Mouse (Mus musculus) stomach, postnatal 0 days (tissue): Measurements from ENCODE around the gene Rhov. TPM values are rescaled to one million over a fixed set of nuclear protein-coding genes. Genes with fewer than 3 reads are reported as not detected.
A peak's percentile ranks its signal among the peaks of the same experiment; 100 is the strongest.

Experiments used
- ATAC-seq: fragments of 200-750 bp; cut with Nextera tagmentation; 2 replicates; pipeline ENCODE4 v1.8.0; 2017; ENCODE audit not compliant: low FRiP score, low TSS enrichment
- DNase-seq: peaks from one replicate; pipeline ENCODE4 v3.0.0-alpha.2; 2016; ENCODE audit warnings: low spot score
- H3K27ac ChIP-seq: fragments of 300-500 bp; sonication (generic); replicated peaks from 2 replicates; pipeline ENCODE4 v1.5.1; 2014; ENCODE audit warnings: mild to moderate bottlenecking, control low read depth
- H3K27me3 ChIP-seq: fragments of 300-500 bp; sonication (generic); 2 replicates; pipeline ENCODE4 v1.6.1; 2014; ENCODE audit warnings: low read length; ENCODE audit not compliant: control insufficient read depth, insufficient read depth
- H3K36me3 ChIP-seq: fragments of 300-500 bp; sonication (generic); 2 replicates; pipeline ENCODE4 v1.6.1; 2014; ENCODE audit warnings: low read length, mixed read lengths; ENCODE audit not compliant: control insufficient read depth, insufficient read depth
- H3K4me1 ChIP-seq: fragments of 300-500 bp; sonication (generic); replicated peaks from 2 replicates; pipeline ENCODE4 v1.6.1; 2014; ENCODE audit warnings: antibody characterized with exemption; ENCODE audit not compliant: control insufficient read depth, insufficient read depth
- H3K4me2 ChIP-seq: fragments of 300-500 bp; sonication (generic); replicated peaks from 2 replicates; pipeline ENCODE4 v1.6.1; 2014; ENCODE audit warnings: low read depth, mild to moderate bottlenecking, control low read depth, moderate library complexity
- H3K4me3 ChIP-seq: fragments of 300-500 bp; sonication (generic); 2 replicates; pipeline ENCODE4 v1.5.1; 2014; ENCODE audit warnings: low read depth, low read length, control low read depth
- H3K9ac ChIP-seq: fragments of 300-500 bp; sonication (generic); 2 replicates; pipeline ENCODE4 v1.6.1; 2014; ENCODE audit warnings: mild to moderate bottlenecking, low read length, control low read depth, mixed read lengths
- H3K9me3 ChIP-seq: fragments of 300-500 bp; sonication (generic); 2 replicates; pipeline ENCODE4 v1.6.1; 2016; ENCODE audit warnings: low read length; ENCODE audit not compliant: control insufficient read depth
- CTCF ChIP-seq: IDR thresholded peaks from 2 replicates; pipeline ENCODE4 v1.5.1; 2016; ENCODE audit warnings: antibody characterized with exemption, low read depth, mild to moderate bottlenecking, moderate library complexity
- EP300 ChIP-seq: optimal IDR thresholded peaks from 2 replicates; pipeline ENCODE3; 2016; ENCODE audit warnings: antibody characterized with exemption
- WGBS: fragments of 180-500 bp; shearing (Covaris S2); extraction: QIAGEN DNeasy Blood & Tissue Kit; methylation state at CpG from one replicate; pipeline ENCODE4 v1.1.7; 2014; 5-methylcytosine and 5-hydroxymethylcytosine counted together
- polyA plus RNA-seq: library from polyadenylated mRNA; unstranded; fragments of >200 nt; fragmentation: Nextera tagmentation; extraction: Ambion mirVana; gene quantifications from 2 replicates; pipeline ENCODE4 v1.2.1, GENCODE M21; 2015

Gene Rhov
- polyA plus RNA-seq, 1 experiment from 2014 or later: 17.0 TPM

- H3K36me3 ChIP-seq: no peaks in the 10 kb centered on the region
- no peak overlapping the region for H3K4me2 ChIP-seq
- ATAC-seq: no peak
- no peaks in the 10 kb centered on the region for H3K27me3 ChIP-seq
- 88% methylated on average over 5 of the region's 5 CpGs for WGBS
- H3K4me1 ChIP-seq: 0 out of 2 replicates have a peak, but pooled peaks cover 2% of the 10 kb centered on the region
- no peak for TF ChIP-seq EP300
- TF ChIP-seq CTCF: no peak
- H3K9ac ChIP-seq: no peak overlapping the region
- H3K4me3 ChIP-seq: no peak overlapping the region
- no peak overlapping the region for H3K27ac ChIP-seq
- no peaks in the 10 kb centered on the region for H3K9me3 ChIP-seq
- DNase-seq: no peak
Observed at GRCm38 (mm10) chr2:119287372-119287771, 16.3 kb upstream of the Rhov start.

DNA sequence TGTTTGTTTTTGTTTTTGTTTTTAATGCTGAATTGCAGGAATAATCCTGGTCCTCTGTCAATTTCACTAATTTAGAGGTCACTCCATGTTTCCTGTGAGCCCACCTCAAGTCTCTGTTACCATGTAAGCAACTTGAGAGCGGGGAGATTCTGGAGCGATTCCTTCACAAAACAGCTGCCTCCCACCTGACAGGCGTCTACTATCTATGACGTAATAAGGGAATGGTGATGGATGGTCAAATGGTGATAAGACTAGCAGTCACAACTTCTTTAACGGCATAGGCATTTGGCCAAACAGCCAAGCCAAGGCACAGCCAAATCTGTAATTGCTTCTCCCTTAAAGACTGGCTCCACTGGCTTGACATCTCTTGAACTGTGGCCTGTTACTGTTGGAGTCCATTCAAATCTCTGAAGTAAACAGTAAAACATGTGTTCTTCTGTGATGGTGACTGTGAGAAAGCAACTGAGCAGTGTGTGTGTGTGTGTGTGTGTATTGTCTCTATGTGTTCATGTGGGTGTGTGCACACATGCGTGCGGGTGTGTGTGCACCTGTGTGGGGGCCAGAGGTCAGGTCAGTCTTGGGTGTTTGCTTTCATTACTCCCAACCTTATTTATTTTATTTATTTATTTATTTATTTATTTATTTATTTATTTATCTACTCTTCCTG is 11.0 kb upstream of the Rhov start:
- TF ChIP-seq CTCF (no peak), EP300 (no peak)
- DNase-seq (no peak), ATAC-seq (no peak)
- Histone ChIP-seq H3K27ac (no peak overlapping the region), H3K36me3 (no peaks in the 10 kb centered on the region), H3K4me3 (no peak overlapping the region), H3K9ac (no peak overlapping the region), H3K27me3 (no peaks in the 10 kb centered on the region), H3K4me1 (no peaks in the 10 kb centered on the region), H3K4me2 (no peak overlapping the region), H3K9me3 (no peaks in the 10 kb centered on the region)
- 57% methylated on average over 7 of the region's 7 CpGs for WGBS

DNA sequence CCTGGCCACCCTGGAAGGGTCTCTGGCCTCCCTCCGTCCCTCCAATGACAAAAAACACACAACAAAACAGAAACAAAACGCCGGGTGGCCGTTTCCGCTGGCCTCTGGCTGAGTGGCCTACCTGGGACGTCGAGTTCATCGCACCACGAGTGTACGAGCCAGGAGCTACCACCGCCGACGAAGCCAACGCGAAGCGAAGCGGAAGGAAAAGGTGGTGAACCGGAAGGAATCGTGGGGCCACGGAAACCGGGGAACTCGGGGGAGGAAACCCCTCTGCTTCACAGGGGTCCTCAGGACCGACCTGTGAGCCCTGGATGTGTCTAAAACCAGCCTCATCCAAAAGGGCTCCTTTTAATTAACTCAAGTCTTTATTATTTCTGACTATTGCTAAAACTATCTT is 6.7 kb upstream of the Rhov start:
- H3K4me2 ChIP-seq: no peak overlapping the region
- no peaks in the 10 kb centered on the region for H3K4me1 ChIP-seq
- ATAC-seq (no peak), DNase-seq (no peak)
- 86% methylated on average over 23 of the region's 23 CpGs for WGBS
- no peak overlapping the region for H3K27ac ChIP-seq
- no peaks in the 10 kb centered on the region for H3K9me3 ChIP-seq
- H3K4me3 ChIP-seq: no peak overlapping the region
- no peaks in the 10 kb centered on the region for H3K27me3 ChIP-seq
- TF ChIP-seq CTCF (no peak), EP300 (no peak)
- no peak overlapping the region for H3K9ac ChIP-seq
- no peaks in the 10 kb centered on the region for H3K36me3 ChIP-seq

- WGBS: 82% methylated on average over 7 of the region's 7 CpGs
- ATAC-seq: no peak
- H3K36me3 ChIP-seq: no peaks in the 10 kb centered on the region
- H3K27ac ChIP-seq: no peak overlapping the region
- TF ChIP-seq CTCF (no peak), EP300 (no peak)
- no peak overlapping the region for H3K4me3 ChIP-seq
- no peaks in the 10 kb centered on the region for H3K4me1 ChIP-seq
- H3K27me3 ChIP-seq: no peaks in the 10 kb centered on the region
- no peak for DNase-seq
- no peak overlapping the region for H3K4me2 ChIP-seq
- no peak overlapping the region for H3K9ac ChIP-seq
- H3K9me3 ChIP-seq: no peaks in the 10 kb centered on the region
Observed at GRCm38 (mm10) chr2:119276926-119277325, 5.9 kb upstream of the Rhov start.

DNA sequence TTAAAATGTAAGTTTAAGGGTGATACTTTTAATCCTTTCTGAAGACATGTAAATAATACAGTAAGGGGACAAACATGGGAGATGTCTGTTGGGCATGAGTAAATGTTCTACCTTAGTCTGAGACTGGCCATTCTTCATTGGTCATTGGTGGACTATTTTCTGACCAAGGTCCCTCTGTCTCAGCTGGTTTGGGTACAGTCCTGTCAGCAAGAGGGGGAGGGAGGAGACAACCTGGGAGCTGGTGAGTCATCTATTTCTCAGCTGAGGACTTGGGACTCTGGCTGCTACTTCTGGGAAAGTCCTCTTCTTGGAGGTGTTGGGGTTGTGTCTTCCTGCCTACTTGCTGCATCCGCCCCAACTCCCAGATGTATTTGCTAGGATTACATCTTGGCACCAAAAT is 3.1 kb upstream of the Rhov start:
- ATAC-seq: peak; percentile 43; the same call in 1 of the 2 replicates
- WGBS: 54% methylated on average over 1 of the region's 1 CpGs

GRCm38 (mm10) chr2:119270286-119270642 is 808 bp downstream of the Rhov start:
- no peaks in the 10 kb centered on the region for H3K9me3 ChIP-seq
- TF ChIP-seq CTCF (no peak), EP300 (no peak)
- ATAC-seq: 0 out of 2 replicates have a peak, but pooled peaks have one; percentile 8
- H3K4me3 ChIP-seq: peak overlapping the region; percentile 55
- peak overlapping the region; percentile 95 for H3K4me2 ChIP-seq
- H3K27me3 ChIP-seq: no peaks in the 10 kb centered on the region
- H3K36me3 ChIP-seq: no peaks in the 10 kb centered on the region
- no peaks in the 10 kb centered on the region for H3K4me1 ChIP-seq
- no peak for DNase-seq
- 68% methylated on average over 9 of the region's 9 CpGs for WGBS
- H3K9ac ChIP-seq: peak overlapping the region; percentile 70; the same call in 1 of the 2 replicates
- peak overlapping the region; percentile 30; the same call in 1 of the 2 replicates for H3K27ac ChIP-seq

More for the DNA sequence above, 3.1 kb upstream of the Rhov start:
- no peaks in the 10 kb centered on the region for H3K9me3 ChIP-seq
- H3K36me3 ChIP-seq: no peaks in the 10 kb centered on the region
- DNase-seq: no peak
- no peak overlapping the region for H3K4me3 ChIP-seq
- no peak overlapping the region for H3K4me2 ChIP-seq
- H3K27ac ChIP-seq: no peak overlapping the region
- no peak for TF ChIP-seq CTCF
- TF ChIP-seq EP300: no peak
- no peaks in the 10 kb centered on the region for H3K27me3 ChIP-seq
- H3K4me1 ChIP-seq: no peaks in the 10 kb centered on the region
- no peak overlapping the region for H3K9ac ChIP-seq
